In genomic region chr1:188238636-188239035, GRCm38 (mm10) we compare ENCODE assay signal across 28 mouse cellular contexts. TPM values are rescaled to one million over a fixed set of nuclear protein-coding genes. Genes with fewer than 3 reads are reported as not detected.
DNase-seq lines count a peak whose midpoint lies in the region; ATAC-seq and TF ChIP-seq lines count a peak whose summit lies in the region.
"Had no signal": no experiment of that assay in that cellular context is flagged by ENCODE, and none has a peak within 500 bp of the region (broad histone marks: within the 10 kb centered on the region; RNA-seq: fewer than 3 reads in every experiment).

No protein-coding gene starts in this region.

- DNase-seq in embryonic facial prominence, embryonic 10.5 days (ENCODE audit: low spot score): no peak
- DNase-seq in lung, embryonic 14.5 days: peak; percentile 77
- no peak for DNase-seq in lung, adult 18-20 months
- peak; percentile 69 for DNase-seq in 3T3-L1 (ENCODE audit: low read depth, low spot score)
- DNase-seq in embryonic facial prominence, embryonic 14.5 days (ENCODE audit: low spot score): peak; percentile 78
- DNase-seq in stomach, postnatal 0 days (ENCODE audit: low spot score): no peak
- DNase-seq: adrenal gland, adult 8-10 months; adrenal gland, postnatal 25 days; B cell, adult 2 months; cerebellum, adult 11-12 months; cerebellum, adult 8-10 months; cerebellum, postnatal 14 days; gastrocnemius, postnatal 10 days; gastrocnemius, postnatal 36 days; heart, adult 2 months; heart, postnatal 14 days; heart, postnatal 4 days had no signal

- H3K36me3 ChIP-seq in embryonic facial prominence, embryonic 12.5 days: no peaks in the 10 kb centered on the region
- H3K36me3 ChIP-seq in embryonic facial prominence, embryonic 10.5 days (replicated peaks): no peaks in the 10 kb centered on the region
- no peaks in the 10 kb centered on the region for H3K36me3 ChIP-seq in lung, embryonic 14.5 days (ENCODE audit: insufficient read depth)
- no peaks in the 10 kb centered on the region for H3K36me3 ChIP-seq in embryonic facial prominence, embryonic 14.5 days (ENCODE audit: control insufficient read depth, insufficient read depth, low read length)
- no peaks in the 10 kb centered on the region for H3K36me3 ChIP-seq in stomach, postnatal 0 days (ENCODE audit: control insufficient read depth, insufficient read depth, low read length)
- H3K36me3 ChIP-seq: embryonic facial prominence, embryonic 13.5 days; forebrain, embryonic 10.5 days; G1E; heart, embryonic 10.5 days; heart, embryonic 13.5 days had no signal

- H3K4me3 ChIP-seq in embryonic facial prominence, embryonic 12.5 days: no peak overlapping the region
- no peak overlapping the region for H3K4me3 ChIP-seq in embryonic facial prominence, embryonic 10.5 days
- no peak overlapping the region for H3K4me3 ChIP-seq in lung, embryonic 14.5 days (ENCODE audit: low read depth, low read length)
- no peak overlapping the region for H3K4me3 ChIP-seq in embryonic facial prominence, embryonic 14.5 days (ENCODE audit: low read depth, low read length)
- H3K4me3 ChIP-seq in stomach, postnatal 0 days (ENCODE audit: low read depth, low read length): no peak overlapping the region
- H3K4me3 ChIP-seq: embryonic facial prominence, embryonic 13.5 days; forebrain, embryonic 10.5 days; forebrain, embryonic 13.5 days; heart, adult 2 months; heart, embryonic 10.5 days; heart, embryonic 13.5 days had no signal

- H3K9ac ChIP-seq in embryonic facial prominence, embryonic 12.5 days: no peak overlapping the region
- H3K9ac ChIP-seq in lung, embryonic 14.5 days: no peak overlapping the region
- no peak overlapping the region for H3K9ac ChIP-seq in embryonic facial prominence, embryonic 14.5 days (ENCODE audit: low read depth, low read length)
- no peak overlapping the region for H3K9ac ChIP-seq in stomach, postnatal 0 days (ENCODE audit: low read length)
- H3K9ac ChIP-seq: embryonic facial prominence, embryonic 13.5 days; forebrain, embryonic 13.5 days; heart, embryonic 13.5 days; hindbrain, embryonic 14.5 days had no signal

- H3K27me3 ChIP-seq in embryonic facial prominence, embryonic 12.5 days: no peaks in the 10 kb centered on the region
- H3K27me3 ChIP-seq in embryonic facial prominence, embryonic 10.5 days (replicated peaks; ENCODE audit: low read depth, poor library complexity, severe bottlenecking): no peaks in the 10 kb centered on the region
- H3K27me3 ChIP-seq in lung, embryonic 14.5 days (ENCODE audit: insufficient read depth, low read length): no peaks in the 10 kb centered on the region
- H3K27me3 ChIP-seq in embryonic facial prominence, embryonic 14.5 days (replicated peaks; ENCODE audit: control insufficient read depth, insufficient read depth, low read length): no peaks in the 10 kb centered on the region
- H3K27me3 ChIP-seq in stomach, postnatal 0 days (ENCODE audit: control insufficient read depth, insufficient read depth, low read length): no peaks in the 10 kb centered on the region
- H3K27me3 ChIP-seq: CH12.LX; embryonic facial prominence, embryonic 13.5 days; forebrain, embryonic 13.5 days; heart, embryonic 13.5 days had no signal

- no peak for TF ChIP-seq CTCF in lung, embryonic 14.5 days (IDR thresholded peaks at IDR 0.05; ENCODE audit: low read depth)
- TF ChIP-seq CTCF in stomach, postnatal 0 days (IDR thresholded peaks at IDR 0.05; ENCODE audit: low read depth): no peak

- H3K4me1 ChIP-seq in embryonic facial prominence, embryonic 12.5 days: no peaks in the 10 kb centered on the region
- H3K4me1 ChIP-seq in embryonic facial prominence, embryonic 10.5 days: no peaks in the 10 kb centered on the region; the same call in 1 of the 2 replicates
- H3K4me1 ChIP-seq in lung, embryonic 14.5 days (ENCODE audit: insufficient read depth): no peaks in the 10 kb centered on the region; the same call in 1 of the 2 replicates
- H3K4me1 ChIP-seq in embryonic facial prominence, embryonic 14.5 days (ENCODE audit: control insufficient read depth, insufficient read depth, low read length): no peaks in the 10 kb centered on the region
- no peaks in the 10 kb centered on the region for H3K4me1 ChIP-seq in stomach, postnatal 0 days (replicated peaks; ENCODE audit: control insufficient read depth, insufficient read depth)
- H3K4me1 ChIP-seq: forebrain, embryonic 10.5 days; forebrain, embryonic 13.5 days had no signal

- H3K9me3 ChIP-seq in embryonic facial prominence, embryonic 12.5 days: no peaks in the 10 kb centered on the region
- H3K9me3 ChIP-seq in embryonic facial prominence, embryonic 10.5 days: no peaks in the 10 kb centered on the region
- no peaks in the 10 kb centered on the region for H3K9me3 ChIP-seq in lung, embryonic 14.5 days (ENCODE audit: low read depth, low read length)
- no peaks in the 10 kb centered on the region for H3K9me3 ChIP-seq in embryonic facial prominence, embryonic 14.5 days (ENCODE audit: control insufficient read depth, low read length)
- H3K9me3 ChIP-seq in stomach, postnatal 0 days (ENCODE audit: control insufficient read depth, low read length): no peaks in the 10 kb centered on the region
- H3K9me3 ChIP-seq: embryonic facial prominence, embryonic 13.5 days; forebrain, embryonic 10.5 days; forebrain, embryonic 13.5 days; heart, embryonic 10.5 days; heart, embryonic 13.5 days had no signal

- no peak for ATAC-seq in embryonic facial prominence, embryonic 12.5 days (ENCODE audit: insufficient number of reproducible peaks, insufficient read depth, low FRiP score, low TSS enrichment)
- ATAC-seq in lung, embryonic 14.5 days (ENCODE audit: insufficient read depth): no peak
- no peak for ATAC-seq in embryonic facial prominence, embryonic 14.5 days (ENCODE audit: low read depth)
- no peak for ATAC-seq in stomach, postnatal 0 days (ENCODE audit: low FRiP score, low TSS enrichment)
- ATAC-seq: forebrain, embryonic 13.5 days; forebrain, embryonic 16.5 days; hindbrain, postnatal 0 days had no signal

- H3K27ac ChIP-seq in embryonic facial prominence, embryonic 12.5 days: 0 out of 2 replicates have a peak overlapping the region, but pooled peaks have one; percentile 17
- no peak overlapping the region for H3K27ac ChIP-seq in embryonic facial prominence, embryonic 10.5 days (replicated peaks)
- no peak overlapping the region for H3K27ac ChIP-seq in lung, embryonic 14.5 days (ENCODE audit: low read depth)
- no peak overlapping the region for H3K27ac ChIP-seq in embryonic facial prominence, embryonic 14.5 days (replicated peaks; ENCODE audit: low read depth, low read length)
- no peak overlapping the region for H3K27ac ChIP-seq in stomach, postnatal 0 days (replicated peaks)
- H3K27ac ChIP-seq: embryonic facial prominence, embryonic 13.5 days; forebrain, embryonic 10.5 days; forebrain, embryonic 13.5 days; heart, adult 2 months; heart, embryonic 10.5 days; heart, embryonic 13.5 days; hindbrain, embryonic 14.5 days; hindbrain, postnatal 0 days had no signal

- no peak overlapping the region for H3K4me2 ChIP-seq in embryonic facial prominence, embryonic 12.5 days (replicated peaks)
- H3K4me2 ChIP-seq in lung, embryonic 14.5 days: no peak overlapping the region
- no peak overlapping the region for H3K4me2 ChIP-seq in embryonic facial prominence, embryonic 14.5 days (ENCODE audit: low read depth, low read length)
- no peak overlapping the region for H3K4me2 ChIP-seq in stomach, postnatal 0 days (replicated peaks; ENCODE audit: low read depth)
- H3K4me2 ChIP-seq: embryonic facial prominence, embryonic 13.5 days; forebrain, embryonic 13.5 days; heart, embryonic 13.5 days; hindbrain, embryonic 14.5 days had no signal

- no peak for TF ChIP-seq EP300 in stomach, postnatal 0 days (optimal IDR thresholded peaks at IDR 0.05)

RNA-seq across cellular contexts. Expression of gene Ush2a, which starts 23.2 kb away (rescaled TPM):
- 0.05 and 0.09 TPM in 2 replicates for polyA plus RNA-seq in embryonic facial prominence, embryonic 12.5 days (2016; fragmentation: Nextera tagmentation; extraction: Ambion mirVana)
- polyA plus RNA-seq in embryonic facial prominence, embryonic 10.5 days (2016; fragmentation: Nextera tagmentation; extraction: Ambion mirVana): 0.01 and 0.09 TPM in 2 replicates
- 0.03 TPM in 1 of 2 replicates, not detected in the other for polyA plus RNA-seq in lung, embryonic 14.5 days (2014; fragmentation: Nextera tagmentation; extraction: Ambion mirVana)
- 0.16 and 0.25 TPM in 2 replicates for polyA plus RNA-seq in embryonic facial prominence, embryonic 14.5 days (2014; fragmentation: Nextera tagmentation; extraction: Ambion mirVana)
- polyA plus RNA-seq in stomach, postnatal 0 days (2015; fragmentation: Nextera tagmentation; extraction: Ambion mirVana): 0.06 TPM in 1 of 2 replicates, not detected in the other
- polyA plus RNA-seq: G1E; heart, adult 2 months had no signal

Comparison
In these comparisons a context has a peak if more than half of its experiments do, and no peak if none do; other contexts are left out.
1. DNase-seq: peak in lung, embryonic 14.5 days (single experiment), 3T3-L1 (single experiment) and embryonic facial prominence, embryonic 14.5 days (single experiment); none in embryonic facial prominence, embryonic 10.5 days (single experiment), lung, adult 18-20 months (0 of 2) and stomach, postnatal 0 days (single experiment).